Mouse (Mus musculus) lung, postnatal 25 days (tissue): ENCODE data around the gene Rbfox2.

Experiments used
- DNase-seq: peaks from one replicate; pipeline ENCODE4 v3.0.0; 2022; ENCODE audit warnings: low spot score

The Rbfox2 gene

GRCm38 (mm10) chr15:77271285-77271684 lies 35.5 kb downstream of the Rbfox2 start:
- no peak for DNase-seq

- DNase-seq, result peak; percentile 34
Observed at GRCm38 (mm10) chr15:77269496-77269895, 37.3 kb downstream of the Rbfox2 start.

DNA sequence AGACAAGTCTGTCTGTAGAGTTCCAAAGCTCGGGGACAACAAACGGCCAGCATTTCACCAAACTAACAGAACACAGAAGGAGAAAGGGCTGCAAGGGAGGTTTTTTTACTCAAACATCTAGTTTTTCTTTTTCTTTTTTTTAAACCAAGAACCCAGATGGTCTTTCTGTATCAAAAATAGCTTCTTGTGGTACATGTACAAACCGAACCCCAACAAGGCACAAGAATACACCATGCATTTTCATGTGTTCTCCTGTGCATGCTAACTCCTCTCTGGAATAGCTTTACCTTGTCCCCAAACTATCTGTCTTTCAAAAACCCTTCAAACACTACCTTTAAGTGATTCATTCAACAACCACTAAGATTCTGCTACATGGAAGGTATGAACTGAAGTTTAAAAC lies 38.4 kb downstream of the Rbfox2 start:
- DNase-seq, result no peak

DNA sequence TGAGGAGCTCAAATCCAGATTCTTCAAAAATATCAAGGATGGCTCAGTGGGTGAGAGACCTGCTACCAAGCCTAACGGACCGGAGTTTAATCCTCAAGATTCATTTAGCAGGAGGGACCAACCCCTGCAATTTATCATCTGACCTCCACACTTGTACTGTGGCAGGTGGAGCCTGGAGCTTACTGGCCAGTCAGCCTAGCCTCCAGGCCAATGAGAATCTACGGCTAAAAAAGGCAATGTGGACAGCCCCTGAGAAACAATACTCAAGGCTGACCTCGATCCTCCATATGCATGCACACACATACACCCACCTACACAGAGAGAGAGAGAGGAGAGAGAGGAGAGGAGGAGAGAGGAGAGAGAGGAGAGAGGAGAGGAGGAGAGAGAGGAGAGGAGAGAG lies 41.5 kb downstream of the Rbfox2 start:
- no peak for DNase-seq

GRCm38 (mm10) chr15:77264314-77264713 lies 42.5 kb downstream of the Rbfox2 start:
- no peak for DNase-seq

- no peak for DNase-seq
Observed at GRCm38 (mm10) chr15:77262782-77263181, 44.0 kb downstream of the Rbfox2 start.

DNA sequence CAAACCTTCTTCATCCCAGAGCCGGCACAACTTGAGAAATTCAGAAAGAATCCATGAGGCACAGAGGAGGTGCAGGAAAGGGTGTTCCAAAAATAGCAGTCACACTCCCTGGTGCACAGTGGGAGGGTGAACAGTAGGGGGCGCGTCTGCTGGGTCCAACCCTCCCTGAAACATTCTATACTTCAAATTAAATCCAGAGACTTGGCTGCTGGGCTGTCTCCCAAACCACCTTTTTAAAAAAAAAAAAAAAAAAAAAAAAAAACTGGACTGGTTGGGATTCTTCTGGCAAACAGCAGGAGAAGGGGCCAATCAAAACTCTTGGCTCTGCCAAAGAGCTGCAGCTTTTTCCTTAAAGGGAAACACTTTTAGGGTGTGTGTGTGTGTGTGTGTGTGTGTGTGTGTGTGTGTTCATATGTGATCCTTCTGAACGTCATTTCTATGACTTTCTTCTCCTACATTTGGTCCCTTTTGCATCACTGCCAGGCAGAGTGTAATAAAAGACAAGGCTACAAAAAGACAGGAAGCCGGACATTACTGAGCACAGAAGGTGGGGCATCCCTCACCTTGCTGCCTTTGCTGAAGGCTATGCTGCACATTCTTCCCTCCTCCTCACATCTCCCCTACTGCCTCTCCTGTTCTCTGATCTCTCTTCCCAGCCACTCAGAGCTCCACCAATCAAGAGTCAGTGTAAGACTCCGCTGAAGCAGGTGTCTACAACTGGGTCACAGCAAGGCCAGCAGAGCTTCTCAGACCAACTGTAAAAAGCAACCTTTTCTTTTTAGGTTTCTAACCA lies 49.2 kb downstream of the Rbfox2 start:
- DNase-seq, result peak; percentile 74

GRCm38 (mm10) chr15:77256782-77257181 lies 50.0 kb downstream of the Rbfox2 start:
- no peak for DNase-seq

DNA sequence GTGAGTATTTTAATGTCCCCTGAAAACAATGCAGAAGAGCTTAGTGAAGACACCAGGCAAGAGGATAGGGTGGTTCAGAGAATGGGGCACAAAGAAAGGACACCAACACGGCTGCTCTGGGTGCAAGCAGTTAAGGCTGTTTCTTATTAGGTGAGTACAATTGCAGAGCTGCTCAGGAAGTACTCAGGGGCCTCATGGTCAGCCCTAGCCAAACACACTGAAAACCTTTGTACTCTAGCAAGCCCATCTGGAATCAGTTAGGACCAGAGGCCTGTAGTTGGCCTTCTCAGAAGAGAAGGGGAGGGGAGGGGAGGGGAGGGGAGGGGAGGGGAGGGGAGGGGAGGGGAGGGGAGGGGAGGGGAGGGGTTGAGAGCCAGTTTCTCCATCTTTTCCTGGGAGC lies 52.2 kb downstream of the Rbfox2 start:
- DNase-seq, result no peak

GRCm38 (mm10) chr15:77254128-77254527 lies 52.7 kb downstream of the Rbfox2 start:
- no peak for DNase-seq

DNA sequence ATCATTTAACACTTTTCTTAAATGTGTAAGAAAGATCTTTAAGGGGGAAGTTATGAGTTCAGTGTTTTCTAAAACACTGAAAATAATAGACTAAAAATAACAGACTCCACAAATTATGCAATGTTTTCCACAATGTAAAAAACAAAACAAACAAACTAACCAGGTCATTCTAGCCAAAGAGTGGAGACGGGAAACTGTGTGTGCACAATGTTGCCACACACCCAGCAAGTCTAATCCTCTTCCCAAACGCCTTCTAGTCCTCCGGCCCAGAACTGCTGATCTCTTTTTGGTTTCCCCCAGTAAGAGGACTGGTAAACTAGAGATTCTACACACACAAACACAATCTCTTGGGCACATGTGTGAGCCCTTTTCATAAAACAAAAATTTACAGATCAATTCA lies 55.1 kb downstream of the Rbfox2 start:
- no peak for DNase-seq

DNA sequence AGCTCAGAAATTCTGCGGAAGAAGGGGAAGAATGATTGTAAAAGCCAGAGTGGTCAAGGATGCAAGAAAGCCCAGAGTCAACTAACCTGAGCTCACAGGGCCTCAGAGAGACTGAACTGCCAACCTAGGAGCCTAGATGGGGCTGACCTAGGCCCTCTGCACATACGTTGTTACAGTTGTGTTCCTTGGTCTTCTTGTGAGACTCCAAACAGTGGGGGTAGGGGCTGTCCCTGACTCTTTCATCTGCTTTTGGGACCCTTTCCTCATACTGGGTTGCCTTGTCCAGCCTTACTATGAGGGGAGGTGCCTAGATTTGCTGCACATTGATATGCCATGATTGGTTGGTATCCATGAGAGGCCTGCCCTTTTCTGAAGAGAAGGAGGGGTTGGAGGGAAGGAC lies 56.0 kb downstream of the Rbfox2 start:
- no peak for DNase-seq

DNA sequence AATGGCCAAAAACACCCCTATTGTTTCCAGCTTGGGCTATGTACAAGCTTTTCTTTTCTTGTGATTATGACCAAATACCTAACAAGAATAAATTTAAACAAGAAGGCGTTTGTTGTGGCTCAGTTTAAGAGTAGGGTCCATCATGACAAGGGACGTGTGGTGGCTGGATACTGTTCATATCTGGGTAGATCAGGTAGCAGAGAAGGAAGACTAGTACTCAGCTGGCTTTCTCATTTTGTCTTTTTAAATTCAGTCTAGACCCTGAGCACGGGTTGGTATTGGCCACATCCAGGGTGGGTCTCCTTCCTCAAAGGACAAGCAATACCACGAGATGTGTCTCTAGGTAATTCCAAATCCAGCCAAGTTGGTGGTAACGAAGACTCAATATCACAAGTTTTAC lies 57.4 kb downstream of the Rbfox2 start:
- no peak for DNase-seq

DNA sequence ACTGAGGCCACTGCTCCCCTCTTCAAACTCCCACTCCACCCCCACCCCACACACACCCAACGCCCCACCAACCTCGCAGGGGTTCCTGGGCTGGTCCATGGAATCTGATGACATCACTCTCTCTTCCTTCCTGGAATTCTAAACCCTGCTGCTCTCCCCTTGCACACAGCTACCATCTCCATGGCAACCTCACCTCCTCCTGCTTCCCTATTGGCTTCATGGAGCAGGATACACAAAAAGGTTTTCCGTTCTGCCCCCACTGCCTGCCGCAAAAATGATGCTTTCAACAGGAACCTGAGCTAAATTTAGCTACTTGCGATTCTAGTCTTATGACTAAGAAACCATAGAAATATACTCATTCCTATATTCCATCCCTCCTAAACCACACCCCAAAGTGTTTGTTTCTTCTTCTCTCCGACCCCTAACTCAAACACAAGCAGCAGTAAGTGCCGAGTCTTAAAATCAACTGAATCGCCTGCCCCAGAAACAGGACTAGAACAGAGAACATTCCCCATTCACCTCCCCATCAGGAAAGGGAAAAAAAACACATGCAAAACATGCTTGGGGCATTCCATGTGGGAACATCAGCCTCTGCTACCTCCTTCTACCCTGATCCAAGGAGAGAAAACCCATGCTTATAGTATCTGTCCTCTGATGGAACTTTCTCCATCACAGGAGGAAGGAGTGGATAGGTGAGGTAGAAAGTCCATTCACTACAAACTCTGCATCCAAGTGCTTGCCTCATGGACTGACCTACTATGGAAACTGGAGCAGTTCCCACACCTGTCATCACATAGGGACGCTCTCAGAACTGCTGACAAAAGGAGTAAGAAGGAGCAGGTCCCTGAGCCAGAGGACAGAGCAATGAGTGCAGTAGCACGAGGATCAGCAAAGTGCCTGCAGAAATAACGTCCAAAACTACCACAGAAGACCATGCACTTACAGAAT lies 61.1 kb downstream of the Rbfox2 start:
- peak; percentile 61 for DNase-seq

GRCm38 (mm10) chr15:77244634-77245033 lies 62.2 kb downstream of the Rbfox2 start:
- no peak for DNase-seq

- DNase-seq, result no peak
Observed at GRCm38 (mm10) chr15:77243876-77244560, 62.8 kb downstream of the Rbfox2 start.

DNA sequence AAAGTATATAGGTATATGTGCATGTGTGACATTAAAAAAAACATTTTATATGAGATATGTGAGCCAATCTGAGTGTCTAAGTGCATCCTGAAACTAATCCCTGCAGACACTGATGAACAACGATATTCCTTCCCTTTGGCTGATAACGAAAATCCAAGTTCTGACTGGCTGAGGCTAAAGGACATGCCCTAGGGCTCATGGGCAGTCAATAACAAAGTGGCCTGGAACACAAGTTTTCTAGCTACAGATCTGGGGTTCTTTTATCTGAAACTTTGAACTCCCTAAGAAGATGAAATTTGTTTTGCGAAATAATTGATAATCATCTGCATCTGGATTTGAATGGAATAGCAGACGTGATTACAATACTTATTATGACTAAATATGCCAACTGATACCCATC lies 66.2 kb downstream of the Rbfox2 start:
- no peak for DNase-seq

DNA sequence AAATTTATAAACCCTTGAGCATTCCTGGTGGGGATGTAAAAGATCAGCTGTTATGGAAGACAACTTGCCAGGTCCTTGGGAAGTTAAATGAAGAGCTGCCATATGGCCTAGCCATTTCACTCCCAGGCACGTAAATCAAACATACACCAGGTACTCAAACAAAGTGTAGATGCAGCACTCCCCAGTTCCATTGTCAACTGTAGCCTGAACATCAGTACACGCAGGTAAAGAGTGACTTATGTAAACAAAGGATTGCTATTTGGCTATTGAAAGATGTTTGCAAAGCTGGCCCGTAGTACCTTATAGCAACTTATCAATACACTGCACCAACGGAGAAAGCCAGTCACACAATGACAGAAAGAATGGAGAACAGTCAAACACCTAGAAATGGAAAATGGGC lies 67.2 kb downstream of the Rbfox2 start:
- no peak for DNase-seq

- DNase-seq, result no peak
Observed at GRCm38 (mm10) chr15:77237661-77238060, 69.1 kb downstream of the Rbfox2 start.

GRCm38 (mm10) chr15:77236055-77236567 lies 70.7 kb downstream of the Rbfox2 start:
- DNase-seq, result peak; percentile 57

GRCm38 (mm10) chr15:77235551-77235950 lies 71.3 kb downstream of the Rbfox2 start:
- no peak for DNase-seq

DNA sequence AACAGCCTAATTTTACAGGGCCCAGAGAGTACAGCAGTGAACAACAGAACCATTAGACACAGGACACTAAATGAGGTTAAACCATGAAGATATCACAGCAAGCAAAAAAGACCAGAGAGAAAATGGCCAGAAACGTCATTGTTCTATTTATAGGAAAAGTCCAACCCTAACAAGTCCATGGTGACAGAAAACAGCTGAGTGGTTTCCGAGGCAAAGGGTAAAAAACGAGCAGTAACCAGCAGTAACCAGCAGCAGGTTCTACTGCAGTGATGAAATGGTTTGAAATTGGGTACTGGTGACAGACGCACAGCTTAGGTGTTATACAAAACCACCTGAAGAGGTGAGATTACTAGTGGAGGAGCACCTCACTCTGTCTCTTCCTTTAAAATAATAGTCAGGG lies 72.5 kb downstream of the Rbfox2 start:
- no peak for DNase-seq
